Mouse (Mus musculus): ENCODE results near the gene Cars.

The Cars gene

DNA sequence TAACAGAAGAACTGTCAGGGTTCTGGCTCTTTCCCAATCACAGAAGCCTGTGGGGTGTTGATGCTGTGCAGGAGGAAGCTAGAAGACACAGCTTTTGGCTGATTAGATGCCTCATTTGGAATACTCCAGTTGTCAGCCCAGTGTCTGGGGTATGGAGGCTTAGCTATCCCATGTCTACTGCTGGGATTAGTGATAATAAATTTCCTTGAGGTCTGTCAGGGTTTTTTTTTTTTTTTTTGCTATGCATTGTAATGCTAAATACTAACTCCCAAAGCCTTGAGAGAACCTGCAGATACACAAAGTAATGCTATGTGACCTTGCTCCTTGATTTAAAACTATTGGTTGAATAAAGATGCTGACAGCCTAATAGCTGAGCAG lies 88.6 kb downstream of the Cars start:
- DNase-seq (ENCODE audit: extremely low spot score) = no peak

DNA sequence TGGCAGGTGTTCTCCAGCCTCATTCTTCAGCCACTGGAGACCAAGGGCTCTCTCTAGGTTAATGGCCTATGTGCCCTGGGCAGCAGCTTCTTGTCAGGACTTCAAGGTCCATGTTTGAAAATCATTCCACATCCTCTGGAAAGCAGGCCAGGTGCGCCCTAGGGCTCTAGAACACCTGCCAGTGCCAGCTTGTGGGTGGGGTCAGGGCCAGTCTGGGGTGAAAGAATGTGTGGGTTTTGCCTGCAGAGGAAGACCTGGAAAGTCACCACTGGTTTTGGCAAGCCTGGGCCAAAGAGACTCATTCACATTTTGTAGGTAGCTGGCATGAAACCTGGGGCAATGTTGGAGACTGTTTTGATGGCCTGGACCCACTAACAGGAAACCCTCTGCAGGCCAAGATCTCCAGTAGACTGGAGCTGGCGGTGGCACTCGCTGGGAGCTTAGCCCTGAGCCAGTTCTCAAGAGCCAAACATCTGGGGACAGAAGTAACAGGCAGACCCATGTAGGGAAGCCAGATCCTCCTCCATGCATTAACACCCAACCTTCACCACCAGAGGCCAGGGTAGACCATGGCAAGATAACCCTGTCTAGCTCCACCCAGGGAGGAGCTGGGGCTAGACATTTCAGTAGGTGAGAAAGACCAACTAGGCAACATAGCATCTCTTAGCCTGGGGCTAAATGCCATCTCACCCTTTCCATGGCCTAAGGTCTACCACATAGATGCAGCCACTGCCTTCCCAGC lies 89.1 kb downstream of the Cars start:
- no peak for DNase-seq (ENCODE audit: extremely low spot score)

DNA sequence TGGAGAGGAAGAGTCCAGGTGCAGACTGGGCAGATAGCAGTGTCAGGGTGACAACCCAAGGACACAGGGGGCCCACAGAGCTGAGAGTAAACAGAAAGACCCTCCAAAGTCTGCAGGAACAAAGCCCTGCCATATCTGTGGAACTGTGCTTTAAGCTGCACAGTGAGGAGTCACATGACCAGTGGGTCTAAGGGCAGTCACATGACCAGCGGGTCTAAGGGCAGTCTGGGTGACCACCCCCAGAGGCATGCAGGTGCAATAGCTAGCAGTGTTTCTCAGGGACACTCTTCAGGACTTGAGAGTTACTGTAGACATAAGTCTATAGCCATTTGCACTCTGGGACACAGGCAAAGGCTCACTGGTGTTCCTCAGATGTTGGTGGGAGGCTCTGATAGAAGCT lies 90.3 kb downstream of the Cars start:
- no peak for DNase-seq (ENCODE audit: extremely low spot score)

Measured in embryo, embryonic 9.5 days (tissue).